Comparison of ENCODE assay signal across 27 mouse cellular contexts in genomic region chr13:8467591-8468366, GRCm38 (mm10).
DNase-seq lines count a peak whose midpoint lies in the region; ATAC-seq and TF ChIP-seq lines count a peak whose summit lies in the region.
"Had no signal": no experiment of that assay in that cellular context is flagged by ENCODE, and none has a peak within 500 bp of the region (broad histone marks: within the 10 kb centered on the region; RNA-seq: fewer than 3 reads in every experiment).

No protein-coding gene starts in this region.

- DNase-seq in hindbrain, postnatal 0 days (ENCODE audit: low spot score): no peak
- no peak for DNase-seq in hindbrain, embryonic 10.5 days (ENCODE audit: low spot score)
- no peak for DNase-seq in neural tube, embryonic 10.5 days (ENCODE audit: extremely low spot score, low spot score)
- DNase-seq in ZHBTc4 (ENCODE audit: low read depth, low spot score): peak; percentile 56
- no peak for DNase-seq in left cerebral cortex, postnatal 36 days (ENCODE audit: low spot score in 2 of 2)
- no peak for DNase-seq in urinary bladder, adult 2 months (ENCODE audit: low spot score)
- DNase-seq: adrenal gland, postnatal 36 days; cerebellum, adult 8-10 months; cerebellum, postnatal 25 days; gastrocnemius, postnatal 10 days; kidney, adult 9 months; kidney, postnatal 10 days; layer of hippocampus, postnatal 36 days; lung, embryonic 14.5 days; lung, postnatal 14 days; right cerebral cortex, postnatal 4 days; thymus, adult 18-20 months; thymus, postnatal 25 days had no signal

- no peaks in the 10 kb centered on the region for H3K27me3 ChIP-seq in hindbrain, postnatal 0 days (ENCODE audit: insufficient read depth, low read length)
- H3K27me3 ChIP-seq in hindbrain, embryonic 10.5 days (ENCODE audit: insufficient read depth, poor library complexity, severe bottlenecking): no peaks in the 10 kb centered on the region
- no peaks in the 10 kb centered on the region for H3K27me3 ChIP-seq in neural tube, embryonic 15.5 days (replicated peaks)
- H3K27me3 ChIP-seq: forebrain, embryonic 13.5 days; heart, embryonic 15.5 days; liver, embryonic 15.5 days; neural tube, embryonic 12.5 days; Patski had no signal

- peak overlapping the region; percentile 13; the same call in 1 of the 2 replicates for H3K4me2 ChIP-seq in hindbrain, postnatal 0 days (ENCODE audit: low read depth, low read length)
- H3K4me2 ChIP-seq in neural tube, embryonic 15.5 days: peak overlapping the region; percentile 5; the same call in 1 of the 2 replicates
- H3K4me2 ChIP-seq: forebrain, embryonic 13.5 days; heart, embryonic 15.5 days; liver, embryonic 15.5 days; lung, embryonic 14.5 days; neural tube, embryonic 12.5 days had no signal

- 71% methylated on average over 12 of the region's 12 CpGs for WGBS in hindbrain, postnatal 0 days
- 85% methylated on average over 12 of the region's 12 CpGs for WGBS in hindbrain, embryonic 10.5 days
- 63% methylated on average over 12 of the region's 12 CpGs for WGBS in neural tube, embryonic 15.5 days

- no peak overlapping the region; the same call in 1 of the 2 replicates for H3K9ac ChIP-seq in hindbrain, postnatal 0 days (replicated peaks; ENCODE audit: low read length)
- H3K9ac ChIP-seq in neural tube, embryonic 15.5 days (replicated peaks): no peak overlapping the region
- H3K9ac ChIP-seq: forebrain, embryonic 13.5 days; heart, embryonic 15.5 days; liver, embryonic 15.5 days; lung, embryonic 14.5 days; neural tube, embryonic 12.5 days had no signal

- H3K9me3 ChIP-seq in hindbrain, postnatal 0 days (ENCODE audit: low read length): no peaks in the 10 kb centered on the region
- no peaks in the 10 kb centered on the region for H3K9me3 ChIP-seq in hindbrain, embryonic 10.5 days
- H3K9me3 ChIP-seq in neural tube, embryonic 15.5 days (replicated peaks): no peaks in the 10 kb centered on the region
- H3K9me3 ChIP-seq: forebrain, embryonic 13.5 days; heart, embryonic 15.5 days; liver, embryonic 15.5 days; neural tube, embryonic 12.5 days had no signal

- TF ChIP-seq CTCF in hindbrain, postnatal 0 days (IDR thresholded peaks at IDR 0.05; ENCODE audit: low read depth): no peak

- intact Hi-C loops in left cerebral cortex, postnatal 36 days (cut with DNase I): no loop called here

- no peak for ATAC-seq in hindbrain, postnatal 0 days
- ATAC-seq in neural tube, embryonic 15.5 days (ENCODE audit: low FRiP score): no peak
- ATAC-seq: CD4-positive, CD25-positive, alpha-beta regulatory T cell, adult 4 months; forebrain, embryonic 13.5 days; intestine, postnatal 0 days; Patski had no signal

- no peak overlapping the region for H3K4me3 ChIP-seq in hindbrain, postnatal 0 days (ENCODE audit: low read length)
- no peak overlapping the region for H3K4me3 ChIP-seq in hindbrain, embryonic 10.5 days
- H3K4me3 ChIP-seq in neural tube, embryonic 15.5 days (replicated peaks): no peak overlapping the region
- H3K4me3 ChIP-seq: forebrain, embryonic 13.5 days; heart, embryonic 15.5 days; liver, embryonic 15.5 days; neural tube, embryonic 12.5 days had no signal

- H3K36me3 ChIP-seq in hindbrain, postnatal 0 days (ENCODE audit: insufficient read depth, low read length): no peaks in the 10 kb centered on the region
- H3K36me3 ChIP-seq in hindbrain, embryonic 10.5 days: no peaks in the 10 kb centered on the region
- no peaks in the 10 kb centered on the region for H3K36me3 ChIP-seq in neural tube, embryonic 15.5 days
- H3K36me3 ChIP-seq: heart, embryonic 15.5 days; liver, embryonic 15.5 days; neural tube, embryonic 12.5 days had no signal

- H3K27ac ChIP-seq in hindbrain, postnatal 0 days: no peak overlapping the region
- H3K27ac ChIP-seq in hindbrain, embryonic 10.5 days: no peak overlapping the region
- H3K27ac ChIP-seq in neural tube, embryonic 15.5 days (replicated peaks): no peak overlapping the region
- H3K27ac ChIP-seq: forebrain, embryonic 13.5 days; heart, embryonic 15.5 days; liver, embryonic 15.5 days; neural tube, embryonic 12.5 days; stomach, postnatal 0 days had no signal

- H3K4me1 ChIP-seq in hindbrain, postnatal 0 days (ENCODE audit: insufficient read depth, low read length): no peaks in the 10 kb centered on the region
- no peaks in the 10 kb centered on the region for H3K4me1 ChIP-seq in hindbrain, embryonic 10.5 days (replicated peaks)
- no peaks in the 10 kb centered on the region for H3K4me1 ChIP-seq in neural tube, embryonic 15.5 days
- H3K4me1 ChIP-seq: forebrain, embryonic 13.5 days; heart, embryonic 15.5 days; liver, embryonic 15.5 days; neural tube, embryonic 12.5 days had no signal
